Mouse (Mus musculus) left cerebral cortex, adult 9 months (tissue): ENCODE data around the gene Fcho1.
A peak's percentile ranks its signal among the peaks of the same experiment; 100 is the strongest.

Source experiments
- DNase-seq, 2 experiments: peaks; one replicate each; pipeline ENCODE4 v3.0.0; 2022; ENCODE audit warnings: low spot score in 2 of 2

Fcho1 gene

GRCm38 (mm10) chr8:71660325-71661120 lies 65.0 kb downstream of the Fcho1 start:
- DNase-seq: peak in 1 of 2 experiments; percentile 87

DNA sequence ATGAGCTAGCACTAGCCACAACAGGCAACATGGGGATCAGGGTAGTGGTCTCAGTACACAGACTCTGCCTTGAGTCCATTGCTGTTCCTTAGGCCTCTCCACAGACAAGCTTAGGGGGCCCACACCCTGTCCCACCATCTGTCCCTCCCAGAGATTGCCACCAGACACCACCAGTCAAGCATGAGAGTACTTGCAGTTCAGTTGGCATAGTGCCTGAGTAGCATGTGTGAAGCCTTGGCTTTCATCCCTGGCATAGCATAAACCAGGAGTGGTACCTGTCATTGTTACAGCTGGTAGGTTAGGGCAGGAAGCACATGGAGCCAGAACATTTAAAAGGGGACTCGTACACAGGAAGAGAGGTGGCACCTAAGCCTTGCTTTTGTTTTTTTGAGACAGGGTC lies 65.8 kb downstream of the Fcho1 start:
- no peak for DNase-seq

DNA sequence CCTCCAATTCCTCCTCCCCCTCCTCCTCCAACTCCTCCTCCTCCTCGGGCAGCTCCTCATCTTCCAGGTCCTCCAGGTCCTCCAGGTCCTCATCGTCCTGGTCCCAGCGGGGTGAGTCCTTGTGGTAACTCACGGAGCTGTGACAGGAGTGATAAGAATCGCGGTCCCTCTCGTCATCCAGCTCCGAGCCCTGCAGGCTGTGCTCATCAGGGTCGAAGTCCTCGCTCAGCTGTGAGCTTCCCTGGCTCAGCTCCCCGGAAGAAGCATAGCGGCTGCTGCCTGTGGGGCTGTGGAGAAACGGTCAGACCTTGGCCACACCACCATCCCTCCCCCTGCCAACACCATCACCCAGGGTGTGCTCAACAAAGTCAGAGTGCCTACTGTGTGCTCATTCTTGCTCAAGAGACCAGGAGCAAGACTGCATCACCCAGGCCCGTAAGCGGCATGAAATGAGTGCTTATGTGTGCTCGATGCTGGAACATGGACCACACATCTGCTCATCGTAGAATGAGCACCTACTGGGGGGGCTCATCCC lies 66.9 kb downstream of the Fcho1 start:
- no peak for DNase-seq
